Mouse (Mus musculus): Measurements from ENCODE around the gene E130308A19Rik. TPM values are rescaled to one million over a fixed set of nuclear protein-coding genes. Genes with fewer than 3 reads are reported as not detected.

The E130308A19Rik gene
- total and polyA plus RNA-seq, 2 experiments from 2014 or later, result 22.6 to 24.9 TPM

DNA sequence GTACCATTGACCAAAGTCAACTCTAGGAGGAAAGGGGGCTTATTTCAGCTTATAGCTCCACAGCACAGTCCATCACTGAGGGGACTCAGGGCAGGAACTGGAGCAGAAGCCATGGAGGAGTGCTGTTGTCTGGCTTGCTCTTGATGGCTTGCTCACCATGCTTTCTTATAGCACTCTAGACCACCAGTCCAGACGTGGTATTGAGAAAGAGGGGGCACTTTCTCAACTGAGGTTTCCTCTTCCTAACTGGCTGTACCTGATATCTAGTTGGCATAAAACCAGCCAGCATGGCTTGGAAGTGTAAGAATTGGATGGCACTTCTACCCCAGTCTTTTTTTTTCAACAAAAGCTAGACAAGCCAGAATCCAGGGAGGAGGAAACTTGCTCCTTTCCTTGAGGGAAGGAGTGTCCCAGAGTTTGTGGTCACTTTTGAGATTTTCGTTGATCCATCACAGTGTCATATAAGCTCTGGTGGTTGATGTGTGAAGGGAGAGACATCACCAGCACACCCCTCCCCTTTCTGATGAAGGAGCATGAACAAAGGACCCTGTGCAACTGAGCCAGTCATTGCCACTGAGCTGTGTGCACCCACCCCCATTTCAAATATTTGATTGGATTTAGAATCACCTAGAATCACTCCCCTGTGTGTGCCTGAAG lies 38.7 kb upstream of the E130308A19Rik start:
- H3K4me3 ChIP-seq (ENCODE audit: low read depth, low read length), result no peak overlapping the region
- H3K27me3 ChIP-seq (ENCODE audit: insufficient read depth, low read length), result no peaks in the 10 kb centered on the region
- ATAC-seq (no peak), DNase-seq (no peak)
- no peak overlapping the region for H3K27ac ChIP-seq (ENCODE audit: low read depth, low read length)
- no peaks in the 10 kb centered on the region for H3K36me3 ChIP-seq (ENCODE audit: insufficient read depth)
- no peak overlapping the region for H3K4me2 ChIP-seq (ENCODE audit: low read depth)
- 80% methylated on average over 2 of the region's 2 CpGs for WGBS
- H3K4me1 ChIP-seq (ENCODE audit: insufficient read depth), result no peaks in the 10 kb centered on the region
- no peak overlapping the region for H3K9ac ChIP-seq
- no peaks in the 10 kb centered on the region for H3K9me3 ChIP-seq (ENCODE audit: low read length)
- TF ChIP-seq CTCF (IDR thresholded peaks at IDR 0.05; ENCODE audit: low read depth), result no peak

DNA sequence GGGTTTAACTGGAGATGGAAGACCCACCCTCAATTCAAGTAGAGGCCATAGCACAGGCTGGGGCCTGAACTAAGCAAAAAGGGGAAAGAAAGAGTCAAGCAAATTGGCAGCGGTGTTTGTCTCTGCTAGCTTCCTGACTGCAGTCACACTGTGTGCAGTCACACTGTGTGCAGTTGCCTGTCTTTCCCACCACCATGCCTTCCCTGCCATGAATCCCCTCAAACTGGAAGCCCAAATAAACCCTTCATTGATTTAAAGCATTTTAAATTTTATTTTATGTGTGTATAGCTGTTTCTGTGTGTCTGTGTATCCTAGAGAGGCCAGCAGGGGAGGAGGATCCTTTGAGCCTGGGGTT lies 38.2 kb upstream of the E130308A19Rik start:
- no peak for ATAC-seq
- TF ChIP-seq CTCF (IDR thresholded peaks at IDR 0.05; ENCODE audit: low read depth), result no peak

DNA sequence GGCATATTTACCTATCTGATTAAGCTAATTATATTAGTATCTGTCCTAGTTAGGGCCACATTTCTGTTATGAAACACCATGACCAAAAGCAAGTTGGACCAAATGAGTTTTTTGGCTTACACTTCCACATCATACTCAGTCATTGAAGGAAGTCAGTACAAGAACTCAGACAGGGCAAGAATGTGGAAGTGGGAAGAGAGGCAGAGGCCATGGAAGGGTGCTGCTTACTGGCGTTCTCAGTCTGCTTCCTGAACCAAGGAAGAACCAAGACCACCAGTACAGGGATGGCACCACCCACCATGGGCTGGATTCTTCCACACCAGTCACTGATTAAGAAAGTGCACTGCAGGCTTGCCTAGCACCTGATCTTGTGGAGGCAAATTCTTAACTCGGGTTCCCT lies 31.4 kb upstream of the E130308A19Rik start:
- H3K4me1 ChIP-seq (ENCODE audit: insufficient read depth), result no peaks in the 10 kb centered on the region
- H3K4me2 ChIP-seq (ENCODE audit: low read depth), result no peak overlapping the region
- no peak for DNase-seq
- no peak overlapping the region for H3K27ac ChIP-seq (ENCODE audit: low read depth, low read length)
- H3K27me3 ChIP-seq (ENCODE audit: insufficient read depth, low read length), result no peaks in the 10 kb centered on the region
- no peak for ATAC-seq
- H3K9me3 ChIP-seq (ENCODE audit: low read length), result no peaks in the 10 kb centered on the region
- TF ChIP-seq CTCF (IDR thresholded peaks at IDR 0.05; ENCODE audit: low read depth), result no peak
- no peak overlapping the region for H3K4me3 ChIP-seq (ENCODE audit: low read depth, low read length)
- no peaks in the 10 kb centered on the region for H3K36me3 ChIP-seq (ENCODE audit: insufficient read depth)
- H3K9ac ChIP-seq, result no peak overlapping the region
- WGBS, result 81% methylated on average over 2 of the region's 2 CpGs

More for the DNA sequence above, 38.2 kb upstream of the E130308A19Rik start:
- no peak overlapping the region for H3K4me3 ChIP-seq (ENCODE audit: low read depth, low read length)
- WGBS, result 95% methylated on average over 1 of the region's 1 CpGs
- H3K9ac ChIP-seq, result no peak overlapping the region
- no peaks in the 10 kb centered on the region for H3K36me3 ChIP-seq (ENCODE audit: insufficient read depth)
- H3K27ac ChIP-seq (ENCODE audit: low read depth, low read length), result no peak overlapping the region
- no peaks in the 10 kb centered on the region for H3K4me1 ChIP-seq (ENCODE audit: insufficient read depth)
- H3K9me3 ChIP-seq (ENCODE audit: low read length), result no peaks in the 10 kb centered on the region
- DNase-seq, result no peak
- H3K4me2 ChIP-seq (ENCODE audit: low read depth), result no peak overlapping the region
- no peaks in the 10 kb centered on the region for H3K27me3 ChIP-seq (ENCODE audit: insufficient read depth, low read length)

DNA sequence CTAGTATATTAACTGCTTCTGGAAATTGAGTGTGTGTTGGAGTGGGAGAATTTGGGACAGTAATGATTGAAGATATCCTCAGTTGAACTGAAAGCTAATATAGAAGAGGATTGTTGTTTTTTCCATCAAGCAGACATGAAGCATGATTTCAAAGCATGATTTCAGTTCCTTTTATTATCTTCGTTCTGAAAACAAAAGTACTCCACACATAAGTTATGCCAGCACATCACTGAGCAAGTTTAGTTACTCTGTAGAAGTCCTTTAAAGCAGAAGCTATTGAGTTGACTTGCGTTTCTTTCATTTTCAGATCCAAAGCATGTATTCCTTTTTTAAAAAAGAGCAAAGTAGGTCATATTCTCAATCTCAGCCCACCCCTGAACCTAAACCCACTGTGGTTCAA lies 29.5 kb upstream of the E130308A19Rik start:
- Histone ChIP-seq H3K4me1 (ENCODE audit: insufficient read depth) (no peaks in the 10 kb centered on the region), H3K9ac (no peak overlapping the region), H3K9me3 (ENCODE audit: low read length) (no peaks in the 10 kb centered on the region), H3K4me3 (ENCODE audit: low read depth, low read length) (no peak overlapping the region), H3K27me3 (ENCODE audit: insufficient read depth, low read length) (no peaks in the 10 kb centered on the region), H3K27ac (ENCODE audit: low read depth, low read length) (no peak overlapping the region), H3K4me2 (ENCODE audit: low read depth) (no peak overlapping the region), H3K36me3 (ENCODE audit: insufficient read depth) (no peaks in the 10 kb centered on the region)
- ATAC-seq (no peak), DNase-seq (no peak)
- no peak for TF ChIP-seq CTCF (IDR thresholded peaks at IDR 0.05; ENCODE audit: low read depth)
- WGBS, result 87% methylated on average over 2 of the region's 2 CpGs

DNA sequence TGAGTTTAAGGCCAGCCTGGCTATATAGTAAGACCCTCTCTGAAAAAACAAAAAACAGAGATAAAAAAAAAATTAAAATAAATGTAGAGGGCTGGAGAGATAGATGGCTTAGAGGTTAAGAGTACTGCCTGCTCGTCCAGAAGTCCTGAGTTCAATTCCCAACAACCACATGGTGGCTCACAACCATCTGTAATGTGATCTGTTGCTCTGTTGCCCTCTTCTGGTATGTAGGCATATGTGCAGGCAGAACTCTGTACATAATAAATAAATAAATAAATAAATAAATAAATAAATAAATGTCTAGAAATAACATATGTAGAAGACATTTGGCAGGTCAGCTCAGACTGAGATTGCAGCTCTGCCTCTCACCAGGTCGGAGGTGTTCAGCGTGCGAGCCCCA lies 23.3 kb upstream of the E130308A19Rik start:
- peak; percentile 35 for TF ChIP-seq CTCF (IDR thresholded peaks at IDR 0.05; ENCODE audit: low read depth)
- DNase-seq, result no peak
- Histone ChIP-seq H3K27ac (ENCODE audit: low read depth, low read length) (no peak overlapping the region), H3K4me1 (ENCODE audit: insufficient read depth) (no peaks in the 10 kb centered on the region), H3K4me3 (ENCODE audit: low read depth, low read length) (no peak overlapping the region), H3K27me3 (ENCODE audit: insufficient read depth, low read length) (no peaks in the 10 kb centered on the region), H3K36me3 (ENCODE audit: insufficient read depth) (no peaks in the 10 kb centered on the region), H3K4me2 (ENCODE audit: low read depth) (no peak overlapping the region), H3K9me3 (ENCODE audit: low read length) (no peaks in the 10 kb centered on the region), H3K9ac (no peak overlapping the region)
- 87% methylated on average over 4 of the region's 4 CpGs for WGBS
- no peak for ATAC-seq

DNA sequence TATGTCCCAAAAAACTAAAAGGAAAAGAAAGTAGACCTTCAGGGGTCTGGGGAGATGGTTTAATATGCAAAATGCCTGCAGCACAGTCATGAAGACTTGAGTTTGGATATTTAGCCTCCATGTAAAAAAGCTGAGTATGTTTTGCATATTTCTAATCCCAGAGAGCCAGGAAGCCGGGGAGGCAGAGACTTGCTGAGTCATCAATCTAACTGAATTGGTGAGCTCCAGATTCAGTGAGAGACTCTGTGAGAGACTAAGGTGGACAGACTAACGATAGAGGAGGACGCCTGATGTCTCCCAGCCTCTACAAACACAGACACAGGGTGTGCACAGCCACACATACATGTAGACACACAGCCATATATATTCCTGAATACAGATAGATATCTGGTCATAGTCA lies 21.1 kb upstream of the E130308A19Rik start:
- H3K9ac ChIP-seq, result no peak overlapping the region
- WGBS, result 77% methylated on average over 3 of the region's 3 CpGs
- no peak overlapping the region for H3K27ac ChIP-seq (ENCODE audit: low read depth, low read length)
- no peak overlapping the region for H3K4me3 ChIP-seq (ENCODE audit: low read depth, low read length)
- H3K4me2 ChIP-seq (ENCODE audit: low read depth), result no peak overlapping the region
- TF ChIP-seq CTCF (IDR thresholded peaks at IDR 0.05; ENCODE audit: low read depth), result no peak
- no peaks in the 10 kb centered on the region for H3K27me3 ChIP-seq (ENCODE audit: insufficient read depth, low read length)
- ATAC-seq (no peak), DNase-seq (no peak)
- H3K9me3 ChIP-seq (ENCODE audit: low read length), result no peaks in the 10 kb centered on the region
- no peaks in the 10 kb centered on the region for H3K36me3 ChIP-seq (ENCODE audit: insufficient read depth)
- H3K4me1 ChIP-seq (ENCODE audit: insufficient read depth), result no peaks in the 10 kb centered on the region

DNA sequence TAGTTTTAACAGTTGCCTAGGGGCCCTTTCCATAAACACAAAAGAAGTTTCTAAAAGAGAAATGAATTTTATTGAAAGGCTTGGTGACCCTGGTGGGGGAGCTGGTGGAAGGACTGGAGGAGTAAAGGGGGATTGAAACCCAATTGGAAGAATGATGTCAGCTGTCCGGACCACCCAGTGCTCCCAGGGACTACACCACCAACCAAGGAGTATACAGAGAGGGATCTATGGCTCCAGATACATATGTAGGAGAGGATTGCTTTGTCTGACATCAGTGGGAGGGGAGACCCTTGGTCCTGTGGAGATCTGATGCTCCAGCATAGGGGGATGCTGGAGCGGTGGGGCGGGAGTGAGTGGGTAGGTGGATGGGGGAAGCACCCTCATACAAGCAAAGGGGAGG lies 20.5 kb upstream of the E130308A19Rik start:
- TF ChIP-seq CTCF (IDR thresholded peaks at IDR 0.05; ENCODE audit: low read depth), result no peak
- 93% methylated on average over 3 of the region's 3 CpGs for WGBS
- Histone ChIP-seq H3K4me2 (ENCODE audit: low read depth) (no peak overlapping the region), H3K4me3 (ENCODE audit: low read depth, low read length) (no peak overlapping the region), H3K27me3 (ENCODE audit: insufficient read depth, low read length) (no peaks in the 10 kb centered on the region), H3K9me3 (ENCODE audit: low read length) (no peaks in the 10 kb centered on the region), H3K27ac (ENCODE audit: low read depth, low read length) (no peak overlapping the region), H3K9ac (no peak overlapping the region), H3K4me1 (ENCODE audit: insufficient read depth) (no peaks in the 10 kb centered on the region), H3K36me3 (ENCODE audit: insufficient read depth) (no peaks in the 10 kb centered on the region)
- no peak for ATAC-seq
- no peak for DNase-seq
